Comparison of ENCODE assay signal across 7 mouse cellular contexts in genomic region chr6:137364681-137365080, GRCm38 (mm10).
DNase-seq lines count a peak whose midpoint lies in the region; ATAC-seq and TF ChIP-seq lines count a peak whose summit lies in the region.

No protein-coding gene starts in this region.

- WGBS in midbrain, embryonic 11.5 days: 90% methylated on average over 5 of the region's 5 CpGs
- WGBS in midbrain, embryonic 10.5 days: 89% methylated on average over 5 of the region's 5 CpGs
- 39% methylated on average over 5 of the region's 5 CpGs for WGBS in forebrain, embryonic 13.5 days
- WGBS in limb, embryonic 14.5 days: 42% methylated on average over 5 of the region's 5 CpGs

- DNase-seq in midbrain, embryonic 11.5 days (ENCODE audit: low spot score, missing footprints): peak; percentile 69
- no peak for DNase-seq in midbrain, embryonic 10.5 days (ENCODE audit: low spot score)
- DNase-seq in kidney, postnatal 10 days: peak; percentile 45
- DNase-seq in limb, embryonic 14.5 days (ENCODE audit: low spot score): peak; percentile 32
- no peak for DNase-seq in c-Kit-positive CD71-positive TER-119-positive erythroid progenitor cells, embryonic 14.5 days (ENCODE audit: low spot score)

- no peaks in the 10 kb centered on the region for H3K36me3 ChIP-seq in midbrain, embryonic 11.5 days (ENCODE audit: control insufficient read depth, insufficient read depth, low read length)
- no peaks in the 10 kb centered on the region for H3K36me3 ChIP-seq in midbrain, embryonic 10.5 days
- no peaks in the 10 kb centered on the region for H3K36me3 ChIP-seq in forebrain, embryonic 13.5 days (ENCODE audit: poor library complexity, severe bottlenecking)
- no peaks in the 10 kb centered on the region for H3K36me3 ChIP-seq in limb, embryonic 14.5 days (ENCODE audit: control insufficient read depth, insufficient read depth, low read length)

- H3K9ac ChIP-seq in midbrain, embryonic 11.5 days (ENCODE audit: low read length): no peak overlapping the region
- H3K9ac ChIP-seq in forebrain, embryonic 13.5 days: no peak overlapping the region
- no peak overlapping the region for H3K9ac ChIP-seq in limb, embryonic 14.5 days (ENCODE audit: low read depth, low read length, severe bottlenecking)

- no peak overlapping the region for H3K4me3 ChIP-seq in midbrain, embryonic 11.5 days (ENCODE audit: low read depth, low read length)
- H3K4me3 ChIP-seq in midbrain, embryonic 10.5 days: no peak overlapping the region
- H3K4me3 ChIP-seq in forebrain, embryonic 13.5 days: no peak overlapping the region
- no peak overlapping the region for H3K4me3 ChIP-seq in limb, embryonic 14.5 days (replicated peaks; ENCODE audit: low read length)

- no peaks in the 10 kb centered on the region for H3K9me3 ChIP-seq in midbrain, embryonic 11.5 days (ENCODE audit: control insufficient read depth, low read length)
- no peaks in the 10 kb centered on the region for H3K9me3 ChIP-seq in midbrain, embryonic 10.5 days (replicated peaks)
- no peaks in the 10 kb centered on the region for H3K9me3 ChIP-seq in forebrain, embryonic 13.5 days (replicated peaks)
- H3K9me3 ChIP-seq in limb, embryonic 14.5 days (ENCODE audit: control insufficient read depth, low read length): no peaks in the 10 kb centered on the region

- no peaks in the 10 kb centered on the region for H3K4me1 ChIP-seq in midbrain, embryonic 11.5 days (ENCODE audit: control insufficient read depth, insufficient read depth, low read length)
- peaks cover 7% of the 10 kb centered on the region for H3K4me1 ChIP-seq in midbrain, embryonic 10.5 days
- H3K4me1 ChIP-seq in forebrain, embryonic 13.5 days: peaks cover 15% of the 10 kb centered on the region
- no peaks in the 10 kb centered on the region; the same call in 1 of the 2 replicates for H3K4me1 ChIP-seq in limb, embryonic 14.5 days (ENCODE audit: control insufficient read depth, insufficient read depth, low read length)

- no peaks in the 10 kb centered on the region for H3K27me3 ChIP-seq in midbrain, embryonic 11.5 days (ENCODE audit: control insufficient read depth, insufficient read depth, low read length)
- no peaks in the 10 kb centered on the region for H3K27me3 ChIP-seq in midbrain, embryonic 10.5 days (ENCODE audit: low read depth, poor library complexity, severe bottlenecking)
- no peaks in the 10 kb centered on the region for H3K27me3 ChIP-seq in forebrain, embryonic 13.5 days
- H3K27me3 ChIP-seq in limb, embryonic 14.5 days (ENCODE audit: control insufficient read depth, insufficient read depth, low read length): no peaks in the 10 kb centered on the region

- TF ChIP-seq POLR2A in limb, embryonic 14.5 days (IDR thresholded peaks at IDR 0.05; ENCODE audit: borderline replicate concordance, extremely low read depth, insufficient read depth, insufficient read length): no peak

- no peak overlapping the region for H3K4me2 ChIP-seq in midbrain, embryonic 11.5 days
- H3K4me2 ChIP-seq in forebrain, embryonic 13.5 days: no peak overlapping the region
- no peak overlapping the region for H3K4me2 ChIP-seq in limb, embryonic 14.5 days (replicated peaks; ENCODE audit: low read depth, low read length, severe bottlenecking)

- H3K27ac ChIP-seq in midbrain, embryonic 11.5 days (ENCODE audit: low read depth, low read length): no peak overlapping the region
- H3K27ac ChIP-seq in midbrain, embryonic 10.5 days (replicated peaks): no peak overlapping the region
- H3K27ac ChIP-seq in forebrain, embryonic 13.5 days: no peak overlapping the region
- H3K27ac ChIP-seq in limb, embryonic 14.5 days (replicated peaks; ENCODE audit: low read depth, low read length): no peak overlapping the region

- no peak for ATAC-seq in midbrain, embryonic 11.5 days (ENCODE audit: low FRiP score)
- peak; percentile 91 for ATAC-seq in forebrain, embryonic 13.5 days
- ATAC-seq in limb, embryonic 14.5 days (ENCODE audit: low FRiP score, low read depth): no peak
- ATAC-seq in megakaryocyte-erythroid progenitor cell, adult 5-6 weeks (replicated peaks; ENCODE audit: low FRiP score, low TSS enrichment, poor library complexity, severe bottlenecking): no peak

Comparison
In these comparisons a context has a peak if more than half of its experiments do, and no peak if none do; other contexts are left out.
1. DNase-seq: peak in midbrain, embryonic 11.5 days (single experiment), kidney, postnatal 10 days (single experiment) and limb, embryonic 14.5 days (single experiment); none in midbrain, embryonic 10.5 days (single experiment) and c-Kit-positive CD71-positive TER-119-positive erythroid progenitor cells, embryonic 14.5 days (single experiment).